9 mouse cellular contexts compared by ENCODE assay signal in the genomic region with DNA sequence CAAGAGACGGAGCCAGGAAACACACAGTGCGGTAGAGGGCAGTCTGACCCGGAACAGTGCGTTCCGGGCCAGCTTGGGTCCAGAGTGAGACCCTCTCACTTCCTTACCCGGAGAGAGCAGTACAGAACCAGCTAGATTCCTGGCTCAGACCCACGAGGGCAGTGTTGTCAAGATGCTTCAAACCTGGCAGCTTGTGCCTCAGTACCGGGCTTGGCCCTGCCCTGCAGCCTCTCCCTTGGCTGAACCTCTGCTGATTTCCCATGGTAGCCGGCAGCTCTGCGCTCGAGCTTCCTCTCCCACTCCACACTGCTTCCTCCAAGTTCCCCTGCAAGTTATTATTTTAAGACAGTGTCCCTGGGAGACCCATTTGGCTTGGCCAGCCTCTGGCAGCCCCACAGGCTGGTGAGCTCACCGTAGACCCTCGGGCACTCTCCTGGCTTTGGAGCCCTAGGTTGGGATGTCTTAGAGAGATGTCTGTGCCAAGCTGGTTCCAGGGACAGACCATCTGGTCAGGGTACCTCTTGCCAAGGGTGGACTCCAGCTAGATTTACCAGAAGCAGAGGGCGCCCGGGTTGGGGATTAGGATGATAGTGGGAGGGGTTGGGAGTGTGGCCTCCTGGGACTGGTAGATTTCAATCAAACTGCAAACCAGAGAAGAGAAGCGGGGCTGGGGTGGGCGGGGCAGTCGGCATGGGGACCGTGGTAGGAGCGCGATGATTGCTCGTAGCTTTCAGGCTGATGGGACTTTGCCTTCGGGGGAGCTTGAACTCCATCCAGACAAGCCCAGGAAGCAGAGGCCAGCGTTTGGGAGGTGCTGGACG. TPM values are rescaled to one million over a fixed set of nuclear protein-coding genes. Genes with fewer than 3 reads are reported as not detected.
DNase-seq lines count a peak whose midpoint lies in the region; ATAC-seq and TF ChIP-seq lines count a peak whose summit lies in the region.
"Had no signal": no experiment of that assay in that cellular context is flagged by ENCODE, and none has a peak within 500 bp of the region (broad histone marks: within the 10 kb centered on the region; RNA-seq: fewer than 3 reads in every experiment).

No protein-coding gene starts in this region.

- TF ChIP-seq CTCF in thymus, adult 2 months (IDR thresholded peaks at IDR 0.05; ENCODE audit: borderline replicate concordance, control insufficient read depth, extremely low read depth, insufficient read depth, low read length, poor library complexity), result no peak

- H3K27me3 ChIP-seq in lung, embryonic 16.5 days (ENCODE audit: control insufficient read depth, insufficient read depth, low read depth, low read length), result no peaks in the 10 kb centered on the region
- H3K27me3 ChIP-seq in embryonic facial prominence, embryonic 10.5 days (replicated peaks; ENCODE audit: low read depth, poor library complexity, severe bottlenecking), result peaks cover 29% of the 10 kb centered on the region
- peaks cover 22% of the 10 kb centered on the region for H3K27me3 ChIP-seq in heart, embryonic 13.5 days (replicated peaks)
- H3K27me3 ChIP-seq in kidney, embryonic 16.5 days (ENCODE audit: insufficient read depth, low read length), result no peaks in the 10 kb centered on the region
- H3K27me3 ChIP-seq in neural tube, embryonic 14.5 days (ENCODE audit: control insufficient read depth, insufficient read depth, low read length), result no peaks in the 10 kb centered on the region
- no peaks in the 10 kb centered on the region for H3K27me3 ChIP-seq in thymus, adult 2 months (ENCODE audit: control insufficient read depth, insufficient read depth, low read length)

- no peaks in the 10 kb centered on the region for H3K9me3 ChIP-seq in lung, embryonic 16.5 days (ENCODE audit: control insufficient read depth, low read length)
- H3K9me3 ChIP-seq in embryonic facial prominence, embryonic 10.5 days, result no peaks in the 10 kb centered on the region
- no peaks in the 10 kb centered on the region for H3K9me3 ChIP-seq in heart, embryonic 13.5 days
- H3K9me3 ChIP-seq in kidney, embryonic 16.5 days (ENCODE audit: low read length), result no peaks in the 10 kb centered on the region
- H3K9me3 ChIP-seq in neural tube, embryonic 14.5 days (ENCODE audit: control insufficient read depth, low read length), result no peaks in the 10 kb centered on the region

- TF ChIP-seq POLR2A in thymus, adult 2 months (IDR thresholded peaks at IDR 0.05; ENCODE audit: control insufficient read depth, extremely low read depth, insufficient read depth, low read length, poor library complexity), result no peak

- WGBS in lung, embryonic 16.5 days, result 16% methylated on average over 25 of the region's 25 CpGs
- 20% methylated on average over 25 of the region's 25 CpGs for WGBS in embryonic facial prominence, embryonic 10.5 days
- 14% methylated on average over 25 of the region's 25 CpGs for WGBS in heart, embryonic 13.5 days
- 23% methylated on average over 25 of the region's 25 CpGs for WGBS in kidney, embryonic 16.5 days
- 17% methylated on average over 25 of the region's 25 CpGs for WGBS in neural tube, embryonic 14.5 days
- WGBS in thymus, adult 2 months, result 24% methylated on average over 25 of the region's 25 CpGs

- no peak for DNase-seq in lung, adult 18-20 months
- DNase-seq in embryonic facial prominence, embryonic 10.5 days (ENCODE audit: low spot score), result peak; percentile 40
- no peak for DNase-seq in thymus, adult 2 months

- H3K9ac ChIP-seq in lung, embryonic 16.5 days (ENCODE audit: low read length), result no peak overlapping the region
- no peak overlapping the region for H3K9ac ChIP-seq in heart, embryonic 13.5 days
- H3K9ac ChIP-seq in kidney, embryonic 16.5 days (replicated peaks; ENCODE audit: low read length), result no peak overlapping the region
- H3K9ac ChIP-seq in neural tube, embryonic 14.5 days (replicated peaks; ENCODE audit: low read depth, low read length), result no peak overlapping the region

- H3K4me2 ChIP-seq in lung, embryonic 16.5 days (ENCODE audit: low read depth, low read length), result peak overlapping the region; percentile 45
- peak overlapping the region; percentile 60 for H3K4me2 ChIP-seq in heart, embryonic 13.5 days
- H3K4me2 ChIP-seq in kidney, embryonic 16.5 days (replicated peaks; ENCODE audit: low read depth, low read length), result peak overlapping the region; percentile 53
- peak overlapping the region; percentile 7; the same call in 1 of the 2 replicates for H3K4me2 ChIP-seq in neural tube, embryonic 14.5 days (ENCODE audit: low read depth, low read length)

- H3K27ac ChIP-seq in lung, embryonic 16.5 days (ENCODE audit: low read length), result no peak overlapping the region
- H3K27ac ChIP-seq in embryonic facial prominence, embryonic 10.5 days (replicated peaks), result peak overlapping the region; percentile 48
- no peak overlapping the region for H3K27ac ChIP-seq in heart, embryonic 13.5 days (replicated peaks)
- no peak overlapping the region for H3K27ac ChIP-seq in kidney, embryonic 16.5 days (ENCODE audit: low read length)
- no peak overlapping the region for H3K27ac ChIP-seq in neural tube, embryonic 14.5 days (ENCODE audit: low read depth, low read length)
- H3K27ac ChIP-seq in thymus, adult 2 months (ENCODE audit: control insufficient read depth, insufficient read depth, low read length), result no peak overlapping the region

- peak overlapping the region; percentile 14; the same call in 1 of the 2 replicates for H3K4me3 ChIP-seq in lung, embryonic 16.5 days (ENCODE audit: low read length)
- peak overlapping the region; percentile 47 for H3K4me3 ChIP-seq in embryonic facial prominence, embryonic 10.5 days
- H3K4me3 ChIP-seq in heart, embryonic 13.5 days, result peak overlapping the region; percentile 24
- H3K4me3 ChIP-seq in kidney, embryonic 16.5 days (ENCODE audit: low read length), result peak overlapping the region; percentile 19; the same call in 1 of the 2 replicates
- no peak overlapping the region for H3K4me3 ChIP-seq in neural tube, embryonic 14.5 days (ENCODE audit: low read depth, low read length)
- no peak overlapping the region for H3K4me3 ChIP-seq in thymus, adult 2 months (ENCODE audit: control insufficient read depth, insufficient read depth, low read length)

- H3K4me1 ChIP-seq in lung, embryonic 16.5 days (replicated peaks; ENCODE audit: control insufficient read depth, insufficient read depth, low read length), result no peaks in the 10 kb centered on the region; the same call in 1 of the 2 replicates
- peaks cover 18% of the 10 kb centered on the region for H3K4me1 ChIP-seq in embryonic facial prominence, embryonic 10.5 days
- peaks cover 12% of the 10 kb centered on the region for H3K4me1 ChIP-seq in heart, embryonic 13.5 days
- H3K4me1 ChIP-seq in kidney, embryonic 16.5 days (ENCODE audit: insufficient read depth, low read length), result peaks cover 6% of the 10 kb centered on the region; the same call in 1 of the 2 replicates
- H3K4me1 ChIP-seq in neural tube, embryonic 14.5 days (ENCODE audit: control insufficient read depth, insufficient read depth, low read length), result peaks cover 4% of the 10 kb centered on the region
- H3K4me1 ChIP-seq in thymus, adult 2 months (replicated peaks; ENCODE audit: control insufficient read depth, insufficient read depth, low read length), result no peaks in the 10 kb centered on the region

- H3K36me3 ChIP-seq in lung, embryonic 16.5 days (ENCODE audit: control insufficient read depth, insufficient read depth, low read length), result no peaks in the 10 kb centered on the region
- no peaks in the 10 kb centered on the region for H3K36me3 ChIP-seq in embryonic facial prominence, embryonic 10.5 days (replicated peaks)
- H3K36me3 ChIP-seq in heart, embryonic 13.5 days, result no peaks in the 10 kb centered on the region
- H3K36me3 ChIP-seq in kidney, embryonic 16.5 days (ENCODE audit: insufficient read depth, low read length), result no peaks in the 10 kb centered on the region
- no peaks in the 10 kb centered on the region for H3K36me3 ChIP-seq in neural tube, embryonic 14.5 days (ENCODE audit: control insufficient read depth, insufficient read depth, low read length)
- no peaks in the 10 kb centered on the region for H3K36me3 ChIP-seq in thymus, adult 2 months (ENCODE audit: control insufficient read depth, insufficient read depth, low read length)

- peak; percentile 56 for ATAC-seq in lung, embryonic 16.5 days (ENCODE audit: low read depth)
- ATAC-seq in heart, embryonic 13.5 days (ENCODE audit: extremely low read depth, insufficient number of reproducible peaks, low FRiP score, low TSS enrichment), result no peak
- ATAC-seq in kidney, embryonic 16.5 days (ENCODE audit: low FRiP score, low TSS enrichment), result 0 out of 2 replicates have a peak, but pooled peaks have one; percentile 27
- peak; percentile 38 for ATAC-seq in neural tube, embryonic 14.5 days (ENCODE audit: low read depth)
- ATAC-seq in erythroblast, adult 5-6 weeks (replicated peaks; ENCODE audit: low FRiP score, poor library complexity, severe bottlenecking), result no peak

RNA-seq across cellular contexts. Expression of gene Tspan17, which starts 35.1 kb away (rescaled TPM):
- 19.6 and 21.0 TPM in 2 replicates for polyA plus RNA-seq in lung, embryonic 16.5 days (2015; fragmentation: Nextera tagmentation; extraction: Ambion mirVana)
- polyA plus RNA-seq in embryonic facial prominence, embryonic 10.5 days (2016; fragmentation: Nextera tagmentation; extraction: Ambion mirVana), result 9.7 and 10.9 TPM in 2 replicates
- 5.3 TPM in 2 replicates for polyA plus RNA-seq in heart, embryonic 13.5 days (2015; fragmentation: Nextera tagmentation; extraction: Ambion mirVana)
- 12.6 and 14.3 TPM in 2 replicates for polyA plus RNA-seq in kidney, embryonic 16.5 days (2015; fragmentation: Nextera tagmentation; extraction: Ambion mirVana)
- polyA plus RNA-seq in neural tube, embryonic 14.5 days (2014; fragmentation: Nextera tagmentation; extraction: Ambion mirVana), result 78.1 and 82.3 TPM in 2 replicates
- total RNA-seq in erythroblast, adult 5-6 weeks (2015; ENCODE audit: low replicate concordance), result 2.5 TPM in 1 of 2 replicates, not detected in the other
- 1.0 TPM in 1 of 2 replicates, not detected in the other for total RNA-seq in erythroblast, adult 5-6 weeks (2017; ENCODE audit: low replicate concordance)
- 6.3 and 6.4 TPM in 2 replicates for polyA plus RNA-seq in thymus, adult 2 months (2012; rRNA removed)

RNA-seq across cellular contexts. Expression of gene Eif4e1b, which starts 40.5 kb away (rescaled TPM):
- polyA plus RNA-seq in lung, embryonic 16.5 days (2015; fragmentation: Nextera tagmentation; extraction: Ambion mirVana), result not detected in 2 replicates
- not detected in 2 replicates for polyA plus RNA-seq in embryonic facial prominence, embryonic 10.5 days (2016; fragmentation: Nextera tagmentation; extraction: Ambion mirVana)
- polyA plus RNA-seq in heart, embryonic 13.5 days (2015; fragmentation: Nextera tagmentation; extraction: Ambion mirVana), result not detected in 2 replicates
- not detected in 2 replicates for polyA plus RNA-seq in kidney, embryonic 16.5 days (2015; fragmentation: Nextera tagmentation; extraction: Ambion mirVana)
- not detected in 2 replicates for polyA plus RNA-seq in neural tube, embryonic 14.5 days (2014; fragmentation: Nextera tagmentation; extraction: Ambion mirVana)
- not detected in 2 replicates for total RNA-seq in erythroblast, adult 5-6 weeks (2015; ENCODE audit: low replicate concordance)
- not detected in 2 replicates for total RNA-seq in erythroblast, adult 5-6 weeks (2017; ENCODE audit: low replicate concordance)
- polyA plus RNA-seq in thymus, adult 2 months (2012; rRNA removed), result not detected in 2 replicates
- polyA plus RNA-seq: limb, embryonic 11.5 days had no signal

RNA-seq across cellular contexts. Expression of gene Sncb, which starts 57.9 kb away (rescaled TPM):
- polyA plus RNA-seq in lung, embryonic 16.5 days (2015; fragmentation: Nextera tagmentation; extraction: Ambion mirVana), result 0.31 TPM in 1 of 2 replicates, not detected in the other
- polyA plus RNA-seq in embryonic facial prominence, embryonic 10.5 days (2016; fragmentation: Nextera tagmentation; extraction: Ambion mirVana), result 0.79 and 1.3 TPM in 2 replicates
- not detected in 2 replicates for polyA plus RNA-seq in heart, embryonic 13.5 days (2015; fragmentation: Nextera tagmentation; extraction: Ambion mirVana)
- polyA plus RNA-seq in kidney, embryonic 16.5 days (2015; fragmentation: Nextera tagmentation; extraction: Ambion mirVana), result not detected in 2 replicates
- polyA plus RNA-seq in neural tube, embryonic 14.5 days (2014; fragmentation: Nextera tagmentation; extraction: Ambion mirVana), result 61.3 and 118 TPM in 2 replicates
- not detected in 2 replicates for total RNA-seq in erythroblast, adult 5-6 weeks (2015; ENCODE audit: low replicate concordance)
- not detected in 2 replicates for total RNA-seq in erythroblast, adult 5-6 weeks (2017; ENCODE audit: low replicate concordance)
- 0.53 and 1.6 TPM in 2 replicates for polyA plus RNA-seq in thymus, adult 2 months (2012; rRNA removed)
- polyA plus RNA-seq: limb, embryonic 11.5 days had no signal

Comparison
In these comparisons a context has a peak if more than half of its experiments do, and no peak if none do; other contexts are left out.
1. ATAC-seq: peak in lung, embryonic 16.5 days (single experiment), kidney, embryonic 16.5 days (single experiment) and neural tube, embryonic 14.5 days (single experiment); none in heart, embryonic 13.5 days (single experiment) and erythroblast, adult 5-6 weeks (single experiment).
2. H3K4me2 ChIP-seq: peak in every context shown above with its lines; median percentile 60 in heart, embryonic 13.5 days; 53 in kidney, embryonic 16.5 days; 45 in lung, embryonic 16.5 days; 7 in neural tube, embryonic 14.5 days.
3. H3K4me3 ChIP-seq: peak in lung, embryonic 16.5 days (single experiment), embryonic facial prominence, embryonic 10.5 days (single experiment), heart, embryonic 13.5 days (single experiment) and kidney, embryonic 16.5 days (single experiment); none in neural tube, embryonic 14.5 days (single experiment) and thymus, adult 2 months (single experiment).
4. RNA of gene Sncb, which starts 57.9 kb away (polyA plus RNA-seq): 61.3 to 118 TPM in neural tube, embryonic 14.5 days; 0.79 to 1.3 TPM in embryonic facial prominence, embryonic 10.5 days, 0.53 to 1.6 TPM in thymus, adult 2 months, not detected in heart, embryonic 13.5 days, 0.31 TPM in lung, embryonic 16.5 days and not detected in kidney, embryonic 16.5 days; every median in the first group is over 10 times any median in the second.